Mouse (Mus musculus): ENCODE data around the gene Phf11c.
"Not testable (repeated sequence)": the region's sequence is repeated elsewhere in the genome, so short reads cannot be mapped to it uniquely, and the experiment has no call there.

DNA sequence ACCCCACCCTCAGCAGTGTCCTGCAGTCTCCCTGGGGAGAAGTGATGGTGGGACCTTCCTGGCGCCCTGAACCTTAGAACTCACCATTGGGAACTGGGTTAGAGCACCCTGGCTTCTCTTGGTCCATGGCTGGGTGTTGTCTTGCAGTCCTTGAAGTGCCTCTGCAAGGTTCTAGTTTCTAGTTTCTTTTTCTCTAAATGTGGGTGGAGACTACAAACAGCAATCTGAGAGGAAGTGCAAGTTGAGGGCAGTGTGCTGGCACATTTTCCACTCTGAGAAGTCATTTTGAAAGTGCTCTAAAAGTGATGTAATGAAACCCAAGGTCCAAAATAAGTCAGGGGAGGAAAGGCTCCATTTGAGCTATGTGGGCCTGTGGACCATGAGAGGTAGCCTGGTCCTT lies 54.0 kb downstream of the Phf11c start, which contains the start of gene Phf11b:
- not testable (repeated sequence) for TF ChIP-seq CTCF (IDR thresholded peaks at IDR 0.05; ENCODE audit: low read depth, low read length); POLR2A (IDR thresholded peaks at IDR 0.05; ENCODE audit: extremely low read depth, insufficient read depth, low read length)

Data from liver, adult 2 months (tissue).